Mouse (Mus musculus) embryonic facial prominence, embryonic 11.5 days (tissue): Measurements from ENCODE around the gene Gm9970. TPM values are rescaled to one million over a fixed set of nuclear protein-coding genes. Genes with fewer than 3 reads are reported as not detected.

Source experiments
- ATAC-seq: fragments of 200-750 bp; cut with Nextera tagmentation; replicated peaks from 2 replicates; pipeline ENCODE4 v1.8.0; 2017; ENCODE audit warnings: low read depth; ENCODE audit not compliant: insufficient number of reproducible peaks, low FRiP score, low TSS enrichment
- DNase-seq: peaks from one replicate; pipeline ENCODE4 v3.0.0-alpha.2; 2015; ENCODE audit warnings: low spot score
- H3K27ac ChIP-seq: fragments of 300-500 bp; sonication (generic); replicated peaks from 2 replicates; pipeline ENCODE4 v1.5.1; 2014; ENCODE audit warnings: mild to moderate bottlenecking, low read depth, low read length, control low read depth
- H3K27me3 ChIP-seq: fragments of 300-500 bp; sonication (generic); 2 replicates; pipeline ENCODE4 v1.6.1; 2014; ENCODE audit warnings: mild to moderate bottlenecking, low read length, moderate library complexity, mixed read lengths; ENCODE audit not compliant: control insufficient read depth, insufficient read depth
- H3K36me3 ChIP-seq: fragments of 300-500 bp; sonication (generic); replicated peaks from 2 replicates; pipeline ENCODE4 v1.6.1; 2014; ENCODE audit warnings: low read depth, mild to moderate bottlenecking, low read length, moderate library complexity, mixed read lengths; ENCODE audit not compliant: control insufficient read depth, insufficient read depth
- H3K4me1 ChIP-seq: fragments of 300-500 bp; sonication (generic); 2 replicates; pipeline ENCODE4 v1.6.1; 2014; ENCODE audit warnings: low read length, mixed read lengths; ENCODE audit not compliant: control insufficient read depth, insufficient read depth
- H3K4me2 ChIP-seq: fragments of 300-500 bp; sonication (generic); 2 replicates; pipeline ENCODE4 v1.6.1; 2014; ENCODE audit warnings: low read depth, mild to moderate bottlenecking, control low read depth, low read length, moderate library complexity
- H3K4me3 ChIP-seq: fragments of 300-500 bp; sonication (generic); 2 replicates; pipeline ENCODE4 v1.5.1; 2014; ENCODE audit warnings: low read depth, low read length, control low read depth
- H3K9ac ChIP-seq: fragments of 300-500 bp; sonication (generic); replicated peaks from 2 replicates; pipeline ENCODE4 v1.6.1; 2014; ENCODE audit warnings: mild to moderate bottlenecking, control low read depth, low read length
- H3K9me3 ChIP-seq: fragments of 300-500 bp; sonication (generic); replicated peaks from 2 replicates; pipeline ENCODE4 v1.6.1; 2016; ENCODE audit warnings: mild to moderate bottlenecking, low read length, inconsistent platforms, mixed read lengths; ENCODE audit not compliant: control insufficient read depth
- WGBS: fragments of 180-500 bp; shearing (Covaris S2); extraction: QIAGEN DNeasy Blood & Tissue Kit; methylation state at CpG from one replicate; pipeline ENCODE4 v1.1.7; 2014; 5-methylcytosine and 5-hydroxymethylcytosine counted together
- polyA plus RNA-seq: library from polyadenylated mRNA; unstranded; fragments of >200 nt; fragmentation: Nextera tagmentation; extraction: Ambion mirVana; gene quantifications from 2 replicates; pipeline ENCODE4 v1.2.1, GENCODE M21; 2014

Gene Gm9970
- polyA plus RNA-seq, 1 experiment from 2014 or later, result 0.58 TPM

- peaks cover 2% of the 10 kb centered on the region for H3K36me3 ChIP-seq
- 55% methylated on average over 10 of the region's 10 CpGs for WGBS
- 0 out of 2 replicates have a peak overlapping the region, but pooled peaks have one; percentile 20 for H3K27ac ChIP-seq
- no peak for DNase-seq
- H3K4me2 ChIP-seq, result peak overlapping the region; percentile 53
- H3K9me3 ChIP-seq, result no peaks in the 10 kb centered on the region
- ATAC-seq, result no peak
- H3K4me1 ChIP-seq, result peaks cover 13% of the 10 kb centered on the region
- H3K27me3 ChIP-seq, result no peaks in the 10 kb centered on the region
- peak overlapping the region; percentile 51 for H3K9ac ChIP-seq
- peak overlapping the region; percentile 30 for H3K4me3 ChIP-seq
Observed at GRCm38 (mm10) chr5:31252151-31252550, 11.1 kb upstream of the Gm9970 start.

GRCm38 (mm10) chr5:31251541-31252101, 10.6 kb upstream of the Gm9970 start, which contains the start of gene Krtcap3:
TSS of gene Krtcap3 (plus strand) at chr5:31251691.
- Histone ChIP-seq H3K36me3 (peaks cover 2% of the 10 kb centered on the region), H3K4me3 (peak within 1 kb of the TSS; percentile 30), H3K9ac (peak within 1 kb of the TSS; percentile 51), H3K27me3 (no peaks in the 10 kb centered on the region), H3K9me3 (no peaks in the 10 kb centered on the region), H3K4me2 (peak within 1 kb of the TSS; percentile 53), H3K27ac (0 out of 2 replicates have a peak within 1 kb of the TSS, but pooled peaks have one; percentile 20), H3K4me1 (peaks cover 13% of the 10 kb centered on the region)
- peak; percentile 46 for ATAC-seq
- peak; percentile 53 for DNase-seq
- WGBS, result 12% methylated on average over 38 of the region's 47 CpGs

GRCm38 (mm10) chr5:31250716-31251115, 9.7 kb upstream of the Gm9970 start:
- ATAC-seq (peak; percentile 29), DNase-seq (peak; percentile 55)
- Histone ChIP-seq H3K27me3 (no peaks in the 10 kb centered on the region), H3K4me2 (no peak overlapping the region), H3K27ac (no peak overlapping the region), H3K4me1 (peaks cover 13% of the 10 kb centered on the region), H3K36me3 (peaks cover 8% of the 10 kb centered on the region), H3K4me3 (no peak overlapping the region), H3K9ac (no peak overlapping the region), H3K9me3 (no peaks in the 10 kb centered on the region)
- WGBS, result 45% methylated on average over 4 of the region's 4 CpGs

DNA sequence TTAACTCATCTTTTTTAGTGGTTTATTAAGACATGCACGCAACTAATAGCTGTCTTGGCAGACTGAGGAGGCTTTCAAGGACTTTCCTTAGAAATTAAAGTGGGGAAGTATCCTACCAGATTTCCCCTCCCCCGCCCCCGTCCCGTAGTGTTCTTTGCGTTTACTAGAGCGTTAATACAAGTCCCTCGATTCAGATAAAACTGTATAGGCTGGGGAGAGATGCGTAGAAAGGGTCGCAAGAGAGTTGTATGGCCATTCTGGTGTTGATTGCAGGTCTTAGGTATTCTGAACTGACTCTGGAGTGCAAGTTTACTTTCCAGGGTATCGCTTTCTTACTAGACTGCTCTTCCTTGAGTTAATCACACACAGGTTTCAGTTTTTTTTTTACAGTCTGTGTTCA, 1.2 kb upstream of the Gm9970 start:
- peak overlapping the region; percentile 71 for H3K4me2 ChIP-seq
- H3K9ac ChIP-seq, result peak overlapping the region; percentile 94; the same call in 1 of the 2 replicates
- H3K4me1 ChIP-seq, result no peaks in the 10 kb centered on the region
- DNase-seq (peak; percentile 6), ATAC-seq (no peak)
- H3K4me3 ChIP-seq, result peak overlapping the region; percentile 93
- H3K36me3 ChIP-seq, result peaks cover 6% of the 10 kb centered on the region
- H3K27me3 ChIP-seq, result no peaks in the 10 kb centered on the region
- H3K9me3 ChIP-seq, result no peaks in the 10 kb centered on the region
- WGBS, result 26% methylated on average over 10 of the region's 10 CpGs
- no peak overlapping the region for H3K27ac ChIP-seq

- Histone ChIP-seq H3K36me3 (peaks cover 6% of the 10 kb centered on the region), H3K9me3 (no peaks in the 10 kb centered on the region), H3K4me3 (peak overlapping the region; percentile 93), H3K27ac (peak overlapping the region; percentile 96; the same call in 1 of the 2 replicates), H3K4me2 (peak overlapping the region; percentile 71), H3K4me1 (no peaks in the 10 kb centered on the region), H3K9ac (peak overlapping the region; percentile 94), H3K27me3 (no peaks in the 10 kb centered on the region)
- no peak for DNase-seq
- ATAC-seq, result no peak
- WGBS, result 1% methylated on average over 13 of the region's 13 CpGs
Observed at GRCm38 (mm10) chr5:31241522-31242034, 546 bp upstream of the Gm9970 start.

GRCm38 (mm10) chr5:31226641-31227040, 14.4 kb downstream of the Gm9970 start:
- no peaks in the 10 kb centered on the region for H3K27me3 ChIP-seq
- no peak for ATAC-seq
- 65% methylated on average over 1 of the region's 1 CpGs for WGBS
- H3K4me2 ChIP-seq, result no peak overlapping the region
- H3K36me3 ChIP-seq, result no peaks in the 10 kb centered on the region
- H3K4me1 ChIP-seq, result no peaks in the 10 kb centered on the region
- DNase-seq, result no peak
- H3K9me3 ChIP-seq, result no peaks in the 10 kb centered on the region
- H3K27ac ChIP-seq, result no peak overlapping the region
- no peak overlapping the region for H3K4me3 ChIP-seq
- H3K9ac ChIP-seq, result no peak overlapping the region

DNA sequence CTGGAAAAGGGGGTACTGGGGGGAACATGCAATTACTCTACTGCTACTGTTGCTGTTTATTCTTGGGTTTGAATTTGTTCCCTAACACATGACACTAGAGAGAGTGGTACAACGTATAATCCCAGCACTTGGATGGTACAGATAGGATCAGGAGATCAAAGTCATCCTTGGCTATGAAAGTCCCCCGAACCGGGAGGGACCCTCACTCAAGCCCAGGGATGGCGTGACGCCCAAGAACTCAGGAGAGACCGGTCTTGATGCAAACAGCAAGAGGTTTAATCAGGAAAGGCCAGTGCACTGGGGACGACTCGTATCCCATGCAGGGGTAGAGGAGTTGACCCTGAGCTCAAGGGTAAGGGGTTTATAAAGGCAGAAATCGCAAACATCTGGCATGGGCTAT, 18.3 kb downstream of the Gm9970 start:
- H3K27me3 ChIP-seq, result no peaks in the 10 kb centered on the region
- 91% methylated on average over 9 of the region's 9 CpGs for WGBS
- ATAC-seq (no peak), DNase-seq (no peak)
- no peaks in the 10 kb centered on the region for H3K9me3 ChIP-seq
- H3K27ac ChIP-seq, result no peak overlapping the region
- H3K4me1 ChIP-seq, result no peaks in the 10 kb centered on the region
- H3K4me3 ChIP-seq, result no peak overlapping the region
- H3K4me2 ChIP-seq, result no peak overlapping the region
- H3K9ac ChIP-seq, result no peak overlapping the region
- no peaks in the 10 kb centered on the region for H3K36me3 ChIP-seq

DNA sequence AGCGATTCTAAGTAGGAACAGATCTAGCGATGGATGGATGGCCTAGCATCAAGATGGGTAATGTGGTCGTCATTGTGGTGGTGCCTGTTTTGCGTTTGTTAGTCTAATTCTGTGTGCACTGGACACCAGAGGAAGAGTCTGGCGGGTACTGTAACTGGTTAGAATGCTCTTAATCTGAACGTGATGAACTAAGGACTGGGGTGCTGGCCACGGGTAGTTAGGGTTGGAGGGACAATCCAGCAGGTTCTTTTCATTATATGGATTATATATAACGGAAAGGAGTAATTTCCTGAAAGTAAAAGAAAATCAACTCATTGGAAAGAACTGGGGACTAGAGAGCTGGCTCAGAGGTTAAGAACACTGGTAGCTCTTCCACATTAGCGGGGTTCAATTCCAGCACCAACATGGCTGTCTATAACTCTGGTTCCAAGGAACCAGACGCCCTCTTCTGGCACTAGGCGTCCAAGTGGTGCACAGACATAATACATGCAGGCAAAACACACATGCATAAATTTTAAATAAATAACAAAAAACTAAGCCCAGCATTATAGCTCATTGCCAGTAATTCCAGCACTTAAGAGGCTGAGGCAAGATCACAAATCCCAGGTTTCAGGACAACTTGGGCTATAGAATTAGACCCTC, 19.6 kb downstream of the Gm9970 start:
- 10% methylated on average over 11 of the region's 11 CpGs for WGBS

More for the DNA sequence above, 19.6 kb downstream of the Gm9970 start:
- ATAC-seq (no peak), DNase-seq (peak; percentile 77)
- peak overlapping the region; percentile 91 for H3K27ac ChIP-seq
- peak overlapping the region; percentile 90 for H3K9ac ChIP-seq
- no peaks in the 10 kb centered on the region for H3K9me3 ChIP-seq
- H3K27me3 ChIP-seq, result no peaks in the 10 kb centered on the region
- H3K4me3 ChIP-seq, result peak overlapping the region; percentile 81
- no peaks in the 10 kb centered on the region for H3K36me3 ChIP-seq
- no peaks in the 10 kb centered on the region for H3K4me1 ChIP-seq
- peak overlapping the region; percentile 68 for H3K4me2 ChIP-seq
